Mouse (Mus musculus) heart, embryonic 12.5 days (tissue): ENCODE measurements around the gene Iqcg. TPM values are rescaled to one million over a fixed set of nuclear protein-coding genes. Genes with fewer than 3 reads are reported as not detected.
A peak's percentile ranks its signal among the peaks of the same experiment; 100 is the strongest.

ENCODE experiments used
- ATAC-seq: fragments of 200-750 bp; cut with Nextera tagmentation; 2 replicates; pipeline ENCODE4 v1.8.0; 2017; ENCODE audit warnings: moderate TSS enrichment, moderate library complexity; ENCODE audit not compliant: insufficient number of reproducible peaks, low FRiP score
- H3K27ac ChIP-seq: fragments of 300-500 bp; sonication (generic); 2 replicates; pipeline ENCODE4 v1.5.1; 2016; ENCODE audit warnings: mild to moderate bottlenecking, moderate library complexity; ENCODE audit not compliant: poor library complexity, severe bottlenecking
- H3K27me3 ChIP-seq: fragments of 300-500 bp; sonication (generic); replicated peaks from 2 replicates; pipeline ENCODE4 v1.6.1; 2016; ENCODE audit warnings: mild to moderate bottlenecking, moderate library complexity
- H3K36me3 ChIP-seq: fragments of 300-500 bp; sonication (generic); 2 replicates; pipeline ENCODE4 v1.6.1; 2016; ENCODE audit warnings: mild to moderate bottlenecking, moderate library complexity
- H3K4me1 ChIP-seq: fragments of 300-500 bp; sonication (generic); replicated peaks from 2 replicates; pipeline ENCODE4 v1.6.1; 2016; ENCODE audit warnings: mild to moderate bottlenecking
- H3K4me2 ChIP-seq: fragments of 300-500 bp; sonication (generic); 2 replicates; pipeline ENCODE4 v1.6.1; 2016; ENCODE audit warnings: mild to moderate bottlenecking, moderate library complexity
- H3K4me3 ChIP-seq: fragments of 300-500 bp; sonication (generic); 2 replicates; pipeline ENCODE4 v1.5.1; 2016; ENCODE audit warnings: mild to moderate bottlenecking
- H3K9ac ChIP-seq: fragments of 300-500 bp; sonication (generic); 2 replicates; pipeline ENCODE4 v1.6.1; 2016; ENCODE audit warnings: mild to moderate bottlenecking, moderate library complexity
- H3K9me3 ChIP-seq: fragments of 300-500 bp; sonication (generic); replicated peaks from 2 replicates; pipeline ENCODE4 v1.6.1; 2016; ENCODE audit warnings: mild to moderate bottlenecking, moderate library complexity
- WGBS: fragments of 180-500 bp; shearing (Covaris S2); methylation state at CpG from one replicate; pipeline ENCODE4 v1.1.7; 2016; 5-methylcytosine and 5-hydroxymethylcytosine counted together
- polyA plus RNA-seq: library from polyadenylated mRNA; unstranded; fragments of >200 nt; fragmentation: Nextera tagmentation; extraction: Ambion mirVana; gene quantifications from 2 replicates; pipeline ENCODE4 v1.2.1, GENCODE M21; 2016

Iqcg gene
- polyA plus RNA-seq, 1 experiment from 2014 or later = 1.7 TPM

DNA sequence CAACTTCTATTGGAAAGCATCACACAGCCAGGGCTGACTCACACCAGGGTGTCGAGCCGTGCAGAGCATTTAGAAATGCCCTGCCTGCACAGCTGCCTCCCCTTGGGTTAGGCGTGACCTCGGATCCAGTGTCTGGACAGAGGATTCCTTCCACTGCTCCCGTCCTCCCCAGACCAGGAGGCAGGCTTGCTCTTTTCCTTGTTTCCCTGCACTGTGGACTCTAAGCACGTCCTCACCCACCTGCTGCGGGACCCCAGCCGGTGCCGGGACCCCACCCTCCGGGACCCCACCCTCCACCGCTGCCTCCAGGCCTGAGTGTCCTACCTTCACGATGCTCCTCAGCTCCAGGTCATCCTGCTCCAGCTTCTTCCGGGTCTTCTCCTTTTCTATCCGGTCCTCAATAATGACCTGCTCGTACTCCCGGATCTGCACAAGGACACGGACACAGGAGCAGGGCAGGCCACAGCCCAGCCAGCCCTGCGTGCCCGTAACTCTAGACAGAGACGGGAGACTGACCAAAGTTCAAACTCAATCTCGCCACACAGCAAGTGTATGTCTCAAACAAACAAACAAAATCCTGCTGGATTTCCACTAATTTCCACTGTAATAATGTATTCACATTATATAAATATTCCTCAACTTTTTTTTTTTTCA is 36.8 kb downstream of the Iqcg start:
- H3K9ac ChIP-seq = no peak overlapping the region
- no peaks in the 10 kb centered on the region for H3K27me3 ChIP-seq
- 73% methylated on average over 21 of the region's 21 CpGs for WGBS
- no peak for ATAC-seq
- no peaks in the 10 kb centered on the region for H3K4me1 ChIP-seq
- no peak overlapping the region for H3K4me2 ChIP-seq
- no peak overlapping the region for H3K27ac ChIP-seq
- no peak overlapping the region for H3K4me3 ChIP-seq
- peaks cover 24% of the 10 kb centered on the region for H3K36me3 ChIP-seq
- no peaks in the 10 kb centered on the region for H3K9me3 ChIP-seq

GRCm38 (mm10) chr16:33017677-33018349 is 38.2 kb downstream of the Iqcg start:
- Histone ChIP-seq H3K9me3 (no peaks in the 10 kb centered on the region), H3K36me3 (peaks cover 38% of the 10 kb centered on the region), H3K4me1 (no peaks in the 10 kb centered on the region), H3K27ac (no peak overlapping the region), H3K27me3 (no peaks in the 10 kb centered on the region), H3K9ac (no peak overlapping the region), H3K4me3 (no peak overlapping the region), H3K4me2 (no peak overlapping the region)
- no peak for ATAC-seq
- 88% methylated on average over 5 of the region's 5 CpGs for WGBS

DNA sequence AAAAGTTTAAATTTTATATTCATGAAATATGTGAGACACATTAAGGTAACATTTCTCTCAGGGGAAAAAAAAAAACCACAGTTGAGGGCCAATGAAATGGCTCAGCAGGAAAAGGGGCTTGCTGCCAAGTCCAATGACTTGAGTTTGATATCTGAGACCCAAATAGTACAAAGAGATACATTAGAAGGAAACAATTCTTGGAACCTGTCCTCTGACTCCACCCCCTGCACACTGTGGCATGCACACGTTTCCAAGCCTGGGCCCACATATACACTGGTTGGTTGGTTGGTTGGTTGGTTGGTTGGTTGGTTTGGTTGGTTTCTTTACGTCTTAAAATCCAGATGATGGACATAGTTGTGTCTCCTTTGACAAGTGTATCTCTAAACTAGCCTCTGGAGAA is 40.0 kb downstream of the Iqcg start:
- no peaks in the 10 kb centered on the region for H3K27me3 ChIP-seq
- peaks cover 52% of the 10 kb centered on the region for H3K36me3 ChIP-seq
- H3K9me3 ChIP-seq = no peaks in the 10 kb centered on the region
- H3K9ac ChIP-seq = no peak overlapping the region
- no peak for ATAC-seq
- H3K4me3 ChIP-seq = no peak overlapping the region
- H3K4me1 ChIP-seq = no peaks in the 10 kb centered on the region
- no peak overlapping the region for H3K4me2 ChIP-seq
- WGBS = 85% methylated on average over 2 of the region's 2 CpGs
- no peak overlapping the region for H3K27ac ChIP-seq

GRCm38 (mm10) chr16:33015396-33015907 is 40.6 kb downstream of the Iqcg start:
- peaks cover 58% of the 10 kb centered on the region for H3K36me3 ChIP-seq
- no peak overlapping the region for H3K27ac ChIP-seq
- H3K4me3 ChIP-seq = no peak overlapping the region
- no peaks in the 10 kb centered on the region for H3K27me3 ChIP-seq
- H3K9ac ChIP-seq = no peak overlapping the region
- H3K4me2 ChIP-seq = no peak overlapping the region
- WGBS = 92% methylated on average over 3 of the region's 3 CpGs
- ATAC-seq = no peak
- no peaks in the 10 kb centered on the region for H3K4me1 ChIP-seq
- no peaks in the 10 kb centered on the region for H3K9me3 ChIP-seq

DNA sequence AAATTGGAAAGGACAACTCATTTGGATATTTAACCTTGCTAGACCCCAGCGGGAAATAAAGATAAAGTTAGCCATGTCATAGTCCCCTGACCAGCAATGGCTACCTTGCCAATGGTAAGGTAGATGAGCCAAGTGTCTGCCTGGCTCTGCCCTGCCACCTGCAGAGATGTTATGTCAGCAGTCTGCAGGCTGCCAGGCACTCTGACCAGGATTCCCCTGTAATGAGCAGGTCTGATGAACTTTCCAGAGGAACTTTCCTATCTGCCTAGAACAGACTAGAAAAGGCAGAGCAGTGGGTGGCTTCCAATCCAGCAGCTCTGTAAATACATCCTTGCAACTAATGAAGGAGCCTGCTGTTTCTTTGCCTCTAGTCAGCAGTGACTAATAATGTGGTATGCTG is 41.1 kb downstream of the Iqcg start:
- Histone ChIP-seq H3K9ac (no peak overlapping the region), H3K4me2 (no peak overlapping the region), H3K36me3 (peaks cover 63% of the 10 kb centered on the region), H3K9me3 (no peaks in the 10 kb centered on the region), H3K27me3 (no peaks in the 10 kb centered on the region), H3K4me1 (no peaks in the 10 kb centered on the region), H3K27ac (no peak overlapping the region), H3K4me3 (no peak overlapping the region)
- WGBS = 86% methylated on average over 1 of the region's 1 CpGs
- ATAC-seq = no peak

- ATAC-seq = no peak
- Histone ChIP-seq H3K27ac (no peak overlapping the region), H3K36me3 (peaks cover 74% of the 10 kb centered on the region)
These were observed 42.2 kb downstream of the Iqcg start for GRCm38 (mm10) chr16:33013801-33014200.

DNA sequence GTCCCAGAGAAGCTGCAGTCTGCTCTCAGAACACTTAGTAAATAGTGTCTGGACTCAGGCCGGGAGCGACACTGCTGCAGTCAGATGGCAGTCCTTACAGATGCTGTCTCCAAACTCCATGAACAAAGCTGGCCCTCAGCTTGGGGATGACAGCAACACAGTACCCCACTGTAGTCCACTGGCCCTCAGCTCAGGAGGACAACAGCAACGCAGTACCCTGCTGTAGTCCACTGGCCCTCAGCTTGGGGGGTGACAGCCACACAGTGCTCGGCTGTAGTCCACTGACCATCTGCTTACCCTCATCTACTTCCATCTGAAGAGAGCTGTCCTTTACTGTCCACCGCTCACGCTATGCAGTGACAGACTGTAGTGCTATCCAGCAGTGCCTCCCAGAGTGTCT is 45.9 kb downstream of the Iqcg start:
- Histone ChIP-seq H3K27ac (no peak overlapping the region), H3K4me1 (peaks cover 5% of the 10 kb centered on the region), H3K36me3 (peaks cover 82% of the 10 kb centered on the region), H3K27me3 (no peaks in the 10 kb centered on the region), H3K4me3 (no peak overlapping the region), H3K9ac (no peak overlapping the region), H3K4me2 (no peak overlapping the region), H3K9me3 (no peaks in the 10 kb centered on the region)
- 92% methylated on average over 6 of the region's 6 CpGs for WGBS
- ATAC-seq = no peak

More at GRCm38 (mm10) chr16:33013801-33014200, 42.2 kb downstream of the Iqcg start:
- Histone ChIP-seq H3K4me1 (no peaks in the 10 kb centered on the region), H3K9ac (no peak overlapping the region), H3K9me3 (no peaks in the 10 kb centered on the region), H3K4me3 (no peak overlapping the region), H3K27me3 (no peaks in the 10 kb centered on the region), H3K4me2 (no peak overlapping the region)
- 92% methylated on average over 5 of the region's 5 CpGs for WGBS

- WGBS = 91% methylated on average over 7 of the region's 7 CpGs
- H3K9ac ChIP-seq = no peak overlapping the region
- no peak for ATAC-seq
- no peaks in the 10 kb centered on the region for H3K27me3 ChIP-seq
- H3K4me1 ChIP-seq = peaks cover 12% of the 10 kb centered on the region
- no peak overlapping the region for H3K27ac ChIP-seq
- no peak overlapping the region for H3K4me2 ChIP-seq
- no peak overlapping the region for H3K4me3 ChIP-seq
- no peaks in the 10 kb centered on the region for H3K9me3 ChIP-seq
- peaks cover 65% of the 10 kb centered on the region for H3K36me3 ChIP-seq
These were observed 48.6 kb downstream of the Iqcg start for GRCm38 (mm10) chr16:33007436-33007835.

DNA sequence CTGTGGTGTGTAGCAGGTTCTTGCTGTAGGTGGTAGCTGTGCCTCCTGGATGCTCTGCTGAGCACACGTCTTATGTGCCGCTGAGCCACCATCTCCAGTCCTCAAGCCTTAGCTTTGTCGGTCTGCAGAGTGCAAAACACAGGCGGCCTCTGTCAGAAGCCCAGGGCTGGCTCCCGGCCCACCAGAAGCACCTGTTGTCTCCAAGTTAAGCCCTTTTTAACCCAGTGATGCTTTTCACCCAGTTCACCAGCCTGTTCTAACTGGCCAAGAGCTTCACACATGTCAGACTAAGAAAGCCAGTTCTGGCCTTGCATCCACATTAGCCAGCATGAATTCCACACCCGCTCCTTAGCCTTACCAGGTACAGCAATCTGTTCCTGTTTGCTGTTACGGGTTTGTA is 49.1 kb downstream of the Iqcg start:
- H3K4me2 ChIP-seq = no peak overlapping the region
- no peak overlapping the region for H3K27ac ChIP-seq
- H3K4me1 ChIP-seq = peaks cover 12% of the 10 kb centered on the region
- no peak overlapping the region for H3K4me3 ChIP-seq
- no peak overlapping the region for H3K9ac ChIP-seq
- WGBS = 87% methylated on average over 7 of the region's 7 CpGs
- H3K36me3 ChIP-seq = peaks cover 65% of the 10 kb centered on the region
- H3K27me3 ChIP-seq = no peaks in the 10 kb centered on the region
- H3K9me3 ChIP-seq = no peaks in the 10 kb centered on the region
- ATAC-seq = no peak

- no peak for ATAC-seq
- WGBS = 18% methylated on average over 9 of the region's 9 CpGs
- no peak overlapping the region for H3K4me3 ChIP-seq
- peak overlapping the region; percentile 43 for H3K4me2 ChIP-seq
- peaks cover 2% of the 10 kb centered on the region; the same call in 1 of the 2 replicates for H3K9me3 ChIP-seq
- no peak overlapping the region for H3K9ac ChIP-seq
- H3K36me3 ChIP-seq = peaks cover 67% of the 10 kb centered on the region
- peaks cover 12% of the 10 kb centered on the region for H3K4me1 ChIP-seq
- H3K27me3 ChIP-seq = no peaks in the 10 kb centered on the region
- peak overlapping the region; percentile 60 for H3K27ac ChIP-seq
These were observed 50.8 kb downstream of the Iqcg start for GRCm38 (mm10) chr16:33005216-33005615.

GRCm38 (mm10) chr16:32992158-32992557 is 63.9 kb downstream of the Iqcg start:
- WGBS = 88% methylated on average over 5 of the region's 5 CpGs
- peaks cover 66% of the 10 kb centered on the region for H3K36me3 ChIP-seq
- H3K9me3 ChIP-seq = no peaks in the 10 kb centered on the region
- no peak for ATAC-seq
- no peaks in the 10 kb centered on the region for H3K27me3 ChIP-seq
- no peak overlapping the region for H3K4me3 ChIP-seq
- H3K27ac ChIP-seq = no peak overlapping the region
- no peak overlapping the region for H3K4me2 ChIP-seq
- no peak overlapping the region for H3K9ac ChIP-seq
- no peaks in the 10 kb centered on the region for H3K4me1 ChIP-seq
